In genomic region chr4:117473291-117473984, GRCm38 (mm10) we compare ENCODE assay signal across 14 mouse cellular contexts. TPM values are rescaled to one million over a fixed set of nuclear protein-coding genes. Genes with fewer than 3 reads are reported as not detected.
A peak's percentile ranks its signal among the peaks of the same experiment; 100 is the strongest.
DNase-seq lines count a peak whose midpoint lies in the region; ATAC-seq and TF ChIP-seq lines count a peak whose summit lies in the region.
"Had no signal": no experiment of that assay in that cellular context is flagged by ENCODE, and none has a peak within 500 bp of the region (broad histone marks: within the 10 kb centered on the region; RNA-seq: fewer than 3 reads in every experiment).

No protein-coding gene starts in this region.

- no peak for TF ChIP-seq CTCF in spleen, adult 2 months (IDR thresholded peaks at IDR 0.05; ENCODE audit: extremely low read depth, insufficient read depth, insufficient read length, insufficient replicate concordance)
- TF ChIP-seq CTCF in midbrain, postnatal 0 days (IDR thresholded peaks at IDR 0.05), result no peak

- peaks cover 12% of the 10 kb centered on the region; the same call in 1 of the 2 replicates for H3K4me1 ChIP-seq in heart, embryonic 11.5 days (ENCODE audit: control insufficient read depth, insufficient read depth, low read length)
- H3K4me1 ChIP-seq in heart, embryonic 10.5 days, result peaks cover 29% of the 10 kb centered on the region
- H3K4me1 ChIP-seq in spleen, adult 2 months (ENCODE audit: control insufficient read depth, insufficient read depth, insufficient read length), result peaks cover 20% of the 10 kb centered on the region; the same call in 1 of the 2 replicates
- no peaks in the 10 kb centered on the region for H3K4me1 ChIP-seq in kidney, embryonic 16.5 days (ENCODE audit: insufficient read depth, low read length)
- H3K4me1 ChIP-seq in midbrain, postnatal 0 days (ENCODE audit: insufficient read depth, low read length), result no peaks in the 10 kb centered on the region

- H3K9ac ChIP-seq in heart, embryonic 11.5 days (ENCODE audit: low read depth, low read length), result no peak overlapping the region
- no peak overlapping the region for H3K9ac ChIP-seq in kidney, embryonic 16.5 days (replicated peaks; ENCODE audit: low read length)
- H3K9ac ChIP-seq in midbrain, postnatal 0 days (replicated peaks; ENCODE audit: low read length, poor library complexity, severe bottlenecking), result no peak overlapping the region
- H3K9ac ChIP-seq: neural tube, embryonic 13.5 days had no signal

- H3K9me3 ChIP-seq in heart, embryonic 11.5 days (replicated peaks; ENCODE audit: control insufficient read depth, low read length), result no peaks in the 10 kb centered on the region
- no peaks in the 10 kb centered on the region for H3K9me3 ChIP-seq in heart, embryonic 10.5 days
- no peaks in the 10 kb centered on the region for H3K9me3 ChIP-seq in kidney, embryonic 16.5 days (ENCODE audit: low read length)
- no peaks in the 10 kb centered on the region for H3K9me3 ChIP-seq in midbrain, postnatal 0 days (ENCODE audit: low read length)
- H3K9me3 ChIP-seq: embryonic facial prominence, embryonic 10.5 days; neural tube, embryonic 13.5 days had no signal

- no peak for DNase-seq in heart, embryonic 10.5 days (ENCODE audit: low spot score)
- DNase-seq in spleen, adult 2 months (ENCODE audit: low read depth in 1 of 2, low spot score in 2 of 2), result no peak
- no peak for DNase-seq in spleen, adult 18-20 months
- DNase-seq in liver, result peak; percentile 76
- DNase-seq in midbrain, postnatal 0 days (ENCODE audit: low spot score), result no peak
- DNase-seq: adrenal gland, postnatal 36 days; cerebellum, adult 9-10 months; left cerebral cortex, postnatal 4 days had no signal

- WGBS in heart, embryonic 11.5 days (ENCODE audit: insufficient replicate concordance), result 54% methylated on average over 14 of the region's 14 CpGs
- WGBS in heart, embryonic 10.5 days, result 56% methylated on average over 14 of the region's 14 CpGs
- 5% methylated on average over 14 of the region's 14 CpGs for WGBS in spleen, adult 2 months
- 76% methylated on average over 14 of the region's 14 CpGs for WGBS in kidney, embryonic 16.5 days
- 74% methylated on average over 14 of the region's 14 CpGs for WGBS in midbrain, postnatal 0 days

- ATAC-seq in heart, embryonic 11.5 days (replicated peaks; ENCODE audit: insufficient number of reproducible peaks, low FRiP score, low TSS enrichment), result 0 out of 2 replicates have a peak, but pooled peaks have one; percentile 46
- ATAC-seq in monocyte, adult 5-6 weeks (replicated peaks; ENCODE audit: insufficient number of reproducible peaks, low FRiP score, low TSS enrichment, poor library complexity, severe bottlenecking), result peak; percentile 55; the same call in 1 of the 2 replicates
- no peak for ATAC-seq in kidney, embryonic 16.5 days (ENCODE audit: low FRiP score, low TSS enrichment)
- ATAC-seq in midbrain, postnatal 0 days (ENCODE audit: low FRiP score), result no peak
- ATAC-seq: forebrain, embryonic 14.5 days had no signal

- TF ChIP-seq POLR2A in spleen, adult 2 months (IDR thresholded peaks at IDR 0.05; ENCODE audit: low read depth, low read length), result no peak

- H3K4me2 ChIP-seq in heart, embryonic 11.5 days, result peak overlapping the region; percentile 43
- no peak overlapping the region for H3K4me2 ChIP-seq in kidney, embryonic 16.5 days (replicated peaks; ENCODE audit: low read depth, low read length)
- H3K4me2 ChIP-seq in midbrain, postnatal 0 days (ENCODE audit: low read depth, low read length, poor library complexity, severe bottlenecking), result no peak overlapping the region
- H3K4me2 ChIP-seq: neural tube, embryonic 13.5 days had no signal

- no peaks in the 10 kb centered on the region for H3K27me3 ChIP-seq in heart, embryonic 11.5 days (ENCODE audit: control insufficient read depth, insufficient read depth, low read length)
- peaks cover 10% of the 10 kb centered on the region; the same call in 1 of the 2 replicates for H3K27me3 ChIP-seq in heart, embryonic 10.5 days (ENCODE audit: insufficient read depth, poor library complexity, severe bottlenecking)
- H3K27me3 ChIP-seq in spleen, adult 2 months (ENCODE audit: control insufficient read depth, insufficient read depth, low read length), result no peaks in the 10 kb centered on the region
- H3K27me3 ChIP-seq in kidney, embryonic 16.5 days (ENCODE audit: insufficient read depth, low read length), result peaks cover 46% of the 10 kb centered on the region
- 0 out of 2 replicates have a peak, but pooled peaks cover 4% of the 10 kb centered on the region for H3K27me3 ChIP-seq in midbrain, postnatal 0 days (ENCODE audit: insufficient read depth, low read length)

- no peak overlapping the region for H3K27ac ChIP-seq in heart, embryonic 11.5 days (ENCODE audit: low read depth, low read length)
- H3K27ac ChIP-seq in heart, embryonic 10.5 days, result no peak overlapping the region
- no peak overlapping the region for H3K27ac ChIP-seq in spleen, adult 2 months (ENCODE audit: insufficient read depth, low read length)
- no peak overlapping the region for H3K27ac ChIP-seq in kidney, embryonic 16.5 days (ENCODE audit: low read length)
- H3K27ac ChIP-seq in midbrain, postnatal 0 days (ENCODE audit: low read depth, low read length), result no peak overlapping the region
- H3K27ac ChIP-seq: embryonic facial prominence, embryonic 10.5 days; neural tube, embryonic 13.5 days had no signal

- H3K36me3 ChIP-seq in heart, embryonic 11.5 days (ENCODE audit: control insufficient read depth, insufficient read depth, low read length), result no peaks in the 10 kb centered on the region
- H3K36me3 ChIP-seq in heart, embryonic 10.5 days, result no peaks in the 10 kb centered on the region
- H3K36me3 ChIP-seq in spleen, adult 2 months (ENCODE audit: control insufficient read depth, insufficient read depth, low read length), result no peaks in the 10 kb centered on the region
- H3K36me3 ChIP-seq in kidney, embryonic 16.5 days (ENCODE audit: insufficient read depth, low read length), result no peaks in the 10 kb centered on the region
- H3K36me3 ChIP-seq in midbrain, postnatal 0 days (ENCODE audit: insufficient read depth, low read length), result no peaks in the 10 kb centered on the region
- H3K36me3 ChIP-seq: embryonic facial prominence, embryonic 10.5 days; neural tube, embryonic 13.5 days had no signal

- no peak overlapping the region for H3K4me3 ChIP-seq in heart, embryonic 11.5 days (ENCODE audit: low read depth, low read length)
- H3K4me3 ChIP-seq in heart, embryonic 10.5 days, result no peak overlapping the region
- peak overlapping the region; percentile 27 for H3K4me3 ChIP-seq in spleen, adult 2 months (ENCODE audit: extremely low read depth, insufficient read depth, insufficient read length)
- no peak overlapping the region for H3K4me3 ChIP-seq in kidney, embryonic 16.5 days (ENCODE audit: low read length)
- H3K4me3 ChIP-seq in midbrain, postnatal 0 days (ENCODE audit: low read depth, low read length), result no peak overlapping the region
- H3K4me3 ChIP-seq: embryonic facial prominence, embryonic 10.5 days; neural tube, embryonic 13.5 days had no signal

RNA-seq across cellular contexts. Expression of gene Rnf220, which starts 23.4 kb away (rescaled TPM):
- polyA plus RNA-seq in heart, embryonic 11.5 days (2014; fragmentation: Nextera tagmentation; extraction: Ambion mirVana), result 32.4 and 35.4 TPM in 2 replicates
- 56.5 and 76.1 TPM in 2 replicates for polyA plus RNA-seq in heart, embryonic 10.5 days (2016; fragmentation: Nextera tagmentation; extraction: Ambion mirVana)
- polyA plus RNA-seq in spleen, adult 2 months (2012; rRNA removed), result 95.4 and 115 TPM in 2 replicates
- 106 to 139 TPM (median 116 TPM) in 3 replicates for total RNA-seq in monocyte, adult 5-6 weeks (2017)
- 71.5 and 76.0 TPM in 2 replicates for polyA plus RNA-seq in kidney, embryonic 16.5 days (2015; fragmentation: Nextera tagmentation; extraction: Ambion mirVana)
- total RNA-seq in midbrain, postnatal 0 days (2014; rRNA removed), result 174 and 192 TPM in 2 replicates
- polyA plus RNA-seq in midbrain, postnatal 0 days (2015; fragmentation: Nextera tagmentation; extraction: Ambion mirVana), result 115 and 122 TPM in 2 replicates

Comparison
In these comparisons a context has a peak if more than half of its experiments do, and no peak if none do; other contexts are left out.
1. ATAC-seq: peak in heart, embryonic 11.5 days (single experiment) and monocyte, adult 5-6 weeks (single experiment); none in kidney, embryonic 16.5 days (single experiment) and midbrain, postnatal 0 days (single experiment).